Mouse (Mus musculus) neural tube, embryonic 12.5 days (tissue): ENCODE results near the gene Micu1. TPM values are rescaled to one million over a fixed set of nuclear protein-coding genes. Genes with fewer than 3 reads are reported as not detected.

ENCODE experiments used
- ATAC-seq: fragments of 200-750 bp; cut with Nextera tagmentation; 2 replicates; pipeline ENCODE4 v1.8.0; 2017; ENCODE audit warnings: low read depth, mild to moderate bottlenecking, moderate TSS enrichment, moderate library complexity; ENCODE audit not compliant: low FRiP score
- H3K27ac ChIP-seq: fragments of 300-500 bp; sonication (generic); 2 replicates; pipeline ENCODE4 v1.5.1; 2016
- H3K27me3 ChIP-seq: fragments of 300-500 bp; sonication (generic); replicated peaks from 2 replicates; pipeline ENCODE4 v1.6.1; 2016; ENCODE audit warnings: mild to moderate bottlenecking
- H3K36me3 ChIP-seq: fragments of 300-500 bp; sonication (generic); 2 replicates; pipeline ENCODE4 v1.6.1; 2016; ENCODE audit warnings: mild to moderate bottlenecking
- H3K4me1 ChIP-seq: fragments of 300-500 bp; sonication (generic); 2 replicates; pipeline ENCODE4 v1.6.1; 2016
- H3K4me2 ChIP-seq: fragments of 300-500 bp; sonication (generic); replicated peaks from 2 replicates; pipeline ENCODE4 v1.6.1; 2016; ENCODE audit warnings: mild to moderate bottlenecking
- H3K4me3 ChIP-seq: fragments of 300-500 bp; sonication (generic); 2 replicates; pipeline ENCODE4 v1.5.1; 2016
- H3K9ac ChIP-seq: fragments of 300-500 bp; sonication (generic); 2 replicates; pipeline ENCODE4 v1.6.1; 2016; ENCODE audit warnings: mild to moderate bottlenecking
- H3K9me3 ChIP-seq: fragments of 300-500 bp; sonication (generic); 2 replicates; pipeline ENCODE4 v1.6.1; 2016; ENCODE audit warnings: mild to moderate bottlenecking
- WGBS: fragments of 180-500 bp; shearing (Covaris S2); methylation state at CpG from one replicate; pipeline ENCODE4 v1.1.7; 2016; 5-methylcytosine and 5-hydroxymethylcytosine counted together
- polyA plus RNA-seq: library from polyadenylated mRNA; unstranded; fragments of >200 nt; fragmentation: Nextera tagmentation; extraction: Ambion mirVana; gene quantifications from 2 replicates; pipeline ENCODE4 v1.2.1, GENCODE M21; 2016

Gene Micu1
- polyA plus RNA-seq, 1 experiment from 2014 or later, result 75.6 TPM

- H3K9ac ChIP-seq, result no peak overlapping the region
- H3K27ac ChIP-seq, result no peak overlapping the region
- H3K9me3 ChIP-seq, result no peaks in the 10 kb centered on the region
- H3K4me1 ChIP-seq, result peaks cover 44% of the 10 kb centered on the region
- no peaks in the 10 kb centered on the region for H3K36me3 ChIP-seq
- ATAC-seq, result no peak
- H3K4me2 ChIP-seq, result no peak overlapping the region
- 53% methylated on average over 7 of the region's 7 CpGs for WGBS
- H3K27me3 ChIP-seq, result no peaks in the 10 kb centered on the region
- no peak overlapping the region for H3K4me3 ChIP-seq
Measured at GRCm38 (mm10) chr10:59907695-59908299, 205.5 kb downstream of the Micu1 start.

DNA sequence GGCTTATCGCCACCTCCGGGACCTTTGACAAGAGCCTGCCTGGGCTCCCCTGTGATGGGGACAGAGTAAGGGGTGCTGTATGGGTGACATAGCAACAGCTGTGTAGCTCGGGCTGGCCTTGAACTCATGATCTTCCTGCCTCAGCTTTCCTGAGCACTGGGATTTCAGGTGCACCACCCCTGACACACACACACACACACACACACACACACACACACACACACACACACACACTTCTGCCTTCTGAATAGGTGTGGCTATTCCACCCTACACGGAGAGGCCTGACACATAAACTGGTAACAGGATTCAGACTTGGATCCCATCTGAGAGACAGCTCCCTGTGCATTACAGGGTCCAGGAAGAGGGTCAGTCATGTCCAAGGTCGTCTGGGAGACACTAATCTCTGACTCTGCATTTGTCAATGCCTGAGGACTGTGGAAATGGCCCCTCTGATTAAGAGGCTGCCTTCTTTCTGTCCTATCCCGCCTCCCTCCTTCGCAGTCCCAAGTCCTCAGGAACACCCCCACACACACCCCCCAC is 206.6 kb downstream of the Micu1 start:
- no peaks in the 10 kb centered on the region for H3K27me3 ChIP-seq
- H3K4me3 ChIP-seq, result no peak overlapping the region
- no peak overlapping the region for H3K9ac ChIP-seq
- 63% methylated on average over 7 of the region's 7 CpGs for WGBS
- H3K9me3 ChIP-seq, result no peaks in the 10 kb centered on the region
- H3K27ac ChIP-seq, result no peak overlapping the region
- H3K4me1 ChIP-seq, result peaks cover 37% of the 10 kb centered on the region
- ATAC-seq, result no peak
- H3K4me2 ChIP-seq, result peak overlapping the region; percentile 32
- no peaks in the 10 kb centered on the region for H3K36me3 ChIP-seq

GRCm38 (mm10) chr10:59909357-59909847 is 207.1 kb downstream of the Micu1 start:
- 12% methylated on average over 14 of the region's 14 CpGs for WGBS
- H3K4me1 ChIP-seq, result peaks cover 37% of the 10 kb centered on the region
- H3K4me3 ChIP-seq, result no peak overlapping the region
- ATAC-seq, result no peak
- H3K27ac ChIP-seq, result no peak overlapping the region
- H3K4me2 ChIP-seq, result peak overlapping the region; percentile 32
- H3K36me3 ChIP-seq, result no peaks in the 10 kb centered on the region
- H3K9me3 ChIP-seq, result no peaks in the 10 kb centered on the region
- H3K27me3 ChIP-seq, result no peaks in the 10 kb centered on the region
- H3K9ac ChIP-seq, result no peak overlapping the region; the same call in 1 of the 2 replicates

DNA sequence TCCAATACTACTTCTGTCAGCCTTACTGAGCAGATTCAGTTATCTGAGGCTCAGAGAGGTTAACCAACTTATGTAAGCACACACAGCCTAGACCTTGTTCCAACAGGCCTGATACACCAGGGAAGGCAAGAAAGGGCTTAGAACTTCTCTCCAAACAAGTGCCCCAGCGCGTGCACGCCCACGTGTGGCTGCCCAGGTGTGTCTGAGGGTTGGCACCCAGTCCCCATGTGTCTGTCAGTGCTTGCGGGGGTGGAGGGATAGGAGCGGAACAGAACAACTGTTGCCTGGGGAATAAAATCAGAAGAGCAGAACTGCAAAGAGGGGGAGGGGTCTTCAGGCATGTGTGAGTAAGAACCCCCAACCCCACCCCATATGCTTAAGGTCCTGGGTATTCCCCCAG is 208.8 kb downstream of the Micu1 start:
- peaks cover 37% of the 10 kb centered on the region for H3K4me1 ChIP-seq

DNA sequence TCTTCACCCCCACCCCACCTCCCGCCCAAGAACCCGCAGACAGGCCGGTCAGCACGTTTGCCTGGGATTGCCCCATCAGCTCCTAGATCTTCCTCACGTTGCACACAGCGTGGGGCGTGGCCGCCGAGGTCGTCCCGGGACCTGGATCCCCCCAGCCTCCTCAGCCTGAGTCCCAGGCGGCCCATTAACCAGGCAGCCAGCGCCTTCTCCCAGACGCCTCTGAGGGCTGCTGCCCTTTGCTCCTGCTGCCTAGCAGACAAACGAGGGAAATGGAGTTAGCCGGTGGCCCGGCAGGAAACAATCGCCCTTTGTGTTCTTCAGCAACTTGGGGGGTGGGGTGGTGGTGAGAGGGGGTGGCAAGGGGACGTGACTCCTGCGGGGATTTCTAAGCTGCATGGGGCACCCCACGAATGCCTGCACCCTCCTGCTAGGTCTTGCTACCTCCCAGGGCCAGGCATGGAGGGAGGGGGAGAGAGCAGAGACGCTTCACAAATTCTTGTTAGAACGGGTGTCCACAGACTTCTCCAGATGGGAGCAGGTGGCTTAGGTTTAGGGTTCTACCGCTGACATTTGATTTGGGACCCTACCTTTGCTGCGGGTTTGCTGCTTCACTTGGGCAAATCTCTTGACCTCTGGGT is 209.4 kb downstream of the Micu1 start:
- Histone ChIP-seq H3K4me1 (peaks cover 43% of the 10 kb centered on the region), H3K36me3 (no peaks in the 10 kb centered on the region), H3K4me2 (peak overlapping the region; percentile 56), H3K9me3 (no peaks in the 10 kb centered on the region), H3K4me3 (0 out of 2 replicates have a peak overlapping the region, but pooled peaks have one; percentile 1), H3K27ac (no peak overlapping the region), H3K27me3 (no peaks in the 10 kb centered on the region), H3K9ac (peak overlapping the region; percentile 45)
- 2% methylated on average over 25 of the region's 25 CpGs for WGBS
- ATAC-seq, result peak; percentile 26; the same call in 1 of the 2 replicates

More for the DNA sequence above, 208.8 kb downstream of the Micu1 start:
- H3K9me3 ChIP-seq, result no peaks in the 10 kb centered on the region
- no peaks in the 10 kb centered on the region for H3K36me3 ChIP-seq
- peak; percentile 22; the same call in 1 of the 2 replicates for ATAC-seq
- no peak overlapping the region for H3K4me3 ChIP-seq
- no peak overlapping the region for H3K27ac ChIP-seq
- 30% methylated on average over 6 of the region's 6 CpGs for WGBS
- H3K27me3 ChIP-seq, result no peaks in the 10 kb centered on the region
- peak overlapping the region; percentile 45; the same call in 1 of the 2 replicates for H3K9ac ChIP-seq
- peak overlapping the region; percentile 56 for H3K4me2 ChIP-seq

Other genes with a start within 250 kb of the Micu1 start
- gene Gm10322, start 86.4 kb upstream of the Micu1 start, polyA plus RNA-seq, result not detected in 2 replicates
- 26.5 and 30.5 TPM in 2 replicates for gene Mcu, start 85.8 kb upstream of the Micu1 start, polyA plus RNA-seq
- gene Dnajb12, start 177.1 kb downstream of the Micu1 start, polyA plus RNA-seq, result 20.3 and 23.6 TPM in 2 replicates
- 75.7 and 78.9 TPM in 2 replicates for gene Ddit4, start 249.4 kb downstream of the Micu1 start, polyA plus RNA-seq